Mouse (Mus musculus): Measurements from ENCODE around the gene Klk14.

DNA sequence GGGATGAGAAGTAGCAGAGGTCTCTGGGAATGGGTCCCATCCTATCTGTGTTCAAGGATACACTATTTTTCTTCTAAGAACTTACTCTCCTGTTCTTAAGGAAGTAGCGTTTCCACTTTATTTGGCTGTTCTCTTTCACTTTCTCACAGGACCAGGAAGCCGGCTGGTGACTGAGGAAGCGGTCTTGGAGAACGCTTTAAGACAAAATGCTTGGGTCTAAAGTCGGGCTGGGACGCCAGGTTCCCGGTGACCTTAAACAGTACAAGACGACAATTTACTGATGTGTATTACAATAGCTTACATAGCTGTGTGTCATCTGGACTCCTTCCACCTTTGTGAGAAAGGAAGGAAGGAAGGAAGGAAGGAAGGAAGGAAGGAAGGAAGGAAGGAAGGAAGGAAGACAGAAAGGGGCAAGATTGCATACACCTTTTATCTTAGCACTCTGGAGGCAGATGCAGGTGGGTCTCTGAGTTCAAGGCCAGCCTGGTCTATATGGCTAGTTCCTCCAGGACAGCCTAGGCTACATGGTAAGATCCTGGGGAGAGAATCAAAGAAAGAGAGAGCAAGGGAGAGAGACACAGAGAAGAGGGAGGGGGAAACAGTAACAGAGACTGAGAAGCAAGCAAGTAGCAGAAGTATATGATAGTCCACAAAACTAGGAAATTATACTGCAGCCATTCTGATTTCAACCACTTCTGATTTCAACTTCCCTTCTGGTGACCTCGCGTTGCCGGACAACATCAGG is 19.0 kb upstream of the Klk14 start:
- no peak for TF ChIP-seq CTCF (IDR thresholded peaks at IDR 0.05; ENCODE audit: low read depth, low read length)
- TF ChIP-seq POLR2A (IDR thresholded peaks at IDR 0.05; ENCODE audit: borderline replicate concordance, low read depth, low read length) = no peak
